Mouse (Mus musculus) embryonic facial prominence, embryonic 14.5 days (tissue): ENCODE results near the gene Lcn2. TPM values are rescaled to one million over a fixed set of nuclear protein-coding genes. Genes with fewer than 3 reads are reported as not detected.

Experiments
- ATAC-seq: fragments of 200-750 bp; cut with Nextera tagmentation; 2 replicates; pipeline ENCODE4 v1.8.0; 2017; ENCODE audit warnings: low read depth, moderate number of reproducible peaks, moderate TSS enrichment
- DNase-seq: peaks from one replicate; pipeline ENCODE4 v3.0.0-alpha.2; 2015; ENCODE audit warnings: low spot score
- H3K27ac ChIP-seq: fragments of 300-500 bp; sonication (generic); replicated peaks from 2 replicates; pipeline ENCODE4 v1.5.1; 2014; ENCODE audit warnings: low read depth, mild to moderate bottlenecking, low read length, moderate library complexity
- H3K27me3 ChIP-seq: fragments of 300-500 bp; sonication (generic); replicated peaks from 2 replicates; pipeline ENCODE4 v1.6.1; 2014; ENCODE audit warnings: low read length; ENCODE audit not compliant: control insufficient read depth, insufficient read depth
- H3K36me3 ChIP-seq: fragments of 300-500 bp; sonication (generic); 2 replicates; pipeline ENCODE4 v1.6.1; 2014; ENCODE audit warnings: low read length, mixed read lengths; ENCODE audit not compliant: control insufficient read depth, insufficient read depth
- H3K4me1 ChIP-seq: fragments of 300-500 bp; sonication (generic); 2 replicates; pipeline ENCODE4 v1.6.1; 2014; ENCODE audit warnings: antibody characterized with exemption, low read length; ENCODE audit not compliant: control insufficient read depth, insufficient read depth
- H3K4me2 ChIP-seq: fragments of 300-500 bp; sonication (generic); 2 replicates; pipeline ENCODE4 v1.6.1; 2014; ENCODE audit warnings: low read depth, mild to moderate bottlenecking, low read length, moderate library complexity, mixed read lengths
- H3K4me3 ChIP-seq: fragments of 300-500 bp; sonication (generic); 2 replicates; pipeline ENCODE4 v1.5.1; 2014; ENCODE audit warnings: low read depth, mild to moderate bottlenecking, low read length
- H3K9ac ChIP-seq: fragments of 300-500 bp; sonication (generic); 2 replicates; pipeline ENCODE4 v1.6.1; 2014; ENCODE audit warnings: low read depth, mild to moderate bottlenecking, low read length, moderate library complexity, mixed read lengths
- H3K9me3 ChIP-seq: fragments of 300-500 bp; sonication (generic); 2 replicates; pipeline ENCODE4 v1.6.1; 2016; ENCODE audit warnings: low read length; ENCODE audit not compliant: control insufficient read depth
- WGBS: fragments of 180-500 bp; shearing (Covaris S2); extraction: QIAGEN DNeasy Blood & Tissue Kit; methylation state at CpG from one replicate; pipeline ENCODE4 v1.1.7; 2014; 5-methylcytosine and 5-hydroxymethylcytosine counted together
- polyA plus RNA-seq: library from polyadenylated mRNA; unstranded; fragments of >200 nt; fragmentation: Nextera tagmentation; extraction: Ambion mirVana; gene quantifications from 2 replicates; pipeline ENCODE4 v1.2.1, GENCODE M21; 2014

Lcn2 gene
- polyA plus RNA-seq, 1 experiment from 2014 or later: 7.9 TPM

DNA sequence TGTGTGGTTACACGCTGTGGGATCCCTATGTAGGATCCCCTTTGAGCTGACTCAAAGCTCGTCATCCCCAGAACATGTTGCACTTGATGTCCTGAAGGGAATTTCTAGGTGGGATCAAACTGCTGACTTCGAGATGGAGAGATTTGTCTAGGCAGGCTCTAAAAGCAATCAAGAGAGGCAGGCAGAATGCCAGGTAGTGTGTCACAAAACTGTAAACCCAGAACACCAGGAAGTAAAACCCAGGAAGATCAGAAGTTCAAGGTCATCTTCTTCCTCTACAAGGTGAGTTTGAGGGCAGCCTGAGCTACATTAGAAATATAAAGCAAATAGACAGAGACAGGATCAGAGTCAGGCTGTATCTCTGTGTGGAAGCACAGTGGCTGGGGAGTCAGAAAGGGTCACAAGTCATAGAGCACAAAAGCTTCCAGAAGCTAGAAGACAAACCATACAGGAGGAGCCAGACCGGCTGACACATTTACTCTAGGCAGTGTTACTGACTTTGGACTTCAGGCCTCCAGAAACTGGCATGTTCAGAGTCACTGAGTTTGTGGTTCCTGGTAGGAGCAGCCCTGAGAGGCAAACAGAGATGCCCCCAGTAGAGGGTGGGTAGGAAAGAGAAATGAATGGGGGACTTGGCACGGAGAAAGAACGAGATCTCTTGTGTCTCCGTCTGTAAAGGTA, 19.2 kb upstream of the Lcn2 start:
- no peaks in the 10 kb centered on the region for H3K9me3 ChIP-seq
- H3K27ac ChIP-seq: no peak overlapping the region
- no peak overlapping the region for H3K4me2 ChIP-seq
- H3K36me3 ChIP-seq: peaks cover 4% of the 10 kb centered on the region
- peaks cover 9% of the 10 kb centered on the region; the same call in 1 of the 2 replicates for H3K4me1 ChIP-seq
- DNase-seq (no peak), ATAC-seq (no peak)
- H3K27me3 ChIP-seq: no peaks in the 10 kb centered on the region
- H3K9ac ChIP-seq: 0 out of 2 replicates have a peak overlapping the region, but pooled peaks have one; percentile 14
- no peak overlapping the region for H3K4me3 ChIP-seq
- 77% methylated on average over 7 of the region's 7 CpGs for WGBS

DNA sequence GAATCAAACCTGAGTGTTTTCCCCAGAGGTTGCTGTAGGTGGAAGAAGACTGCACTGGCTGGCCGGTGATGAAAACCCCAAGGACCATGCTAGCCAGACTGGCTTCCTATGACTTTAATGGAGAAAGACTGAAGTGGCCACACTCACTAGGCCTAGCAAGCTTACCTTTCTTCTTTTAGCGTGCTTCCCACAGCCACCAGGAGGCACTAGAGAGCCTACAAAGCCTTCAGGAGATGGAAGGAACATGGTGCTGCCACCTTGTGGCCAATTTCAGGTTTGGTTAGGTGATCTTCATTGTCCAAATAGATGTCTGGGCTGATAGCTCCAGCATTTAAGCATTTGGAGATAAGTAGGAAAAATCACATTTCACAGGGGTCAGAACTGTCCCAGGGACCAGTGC, 16.6 kb upstream of the Lcn2 start:
- 35% methylated on average over 2 of the region's 2 CpGs for WGBS
- Histone ChIP-seq H3K36me3 (peaks cover 22% of the 10 kb centered on the region), H3K4me3 (no peak overlapping the region), H3K27me3 (no peaks in the 10 kb centered on the region), H3K9me3 (no peaks in the 10 kb centered on the region), H3K27ac (no peak overlapping the region), H3K9ac (no peak overlapping the region), H3K4me1 (peaks cover 9% of the 10 kb centered on the region; the same call in 1 of the 2 replicates), H3K4me2 (no peak overlapping the region)
- DNase-seq (peak; percentile 95), ATAC-seq (peak; percentile 10; the same call in 1 of the 2 replicates)

DNA sequence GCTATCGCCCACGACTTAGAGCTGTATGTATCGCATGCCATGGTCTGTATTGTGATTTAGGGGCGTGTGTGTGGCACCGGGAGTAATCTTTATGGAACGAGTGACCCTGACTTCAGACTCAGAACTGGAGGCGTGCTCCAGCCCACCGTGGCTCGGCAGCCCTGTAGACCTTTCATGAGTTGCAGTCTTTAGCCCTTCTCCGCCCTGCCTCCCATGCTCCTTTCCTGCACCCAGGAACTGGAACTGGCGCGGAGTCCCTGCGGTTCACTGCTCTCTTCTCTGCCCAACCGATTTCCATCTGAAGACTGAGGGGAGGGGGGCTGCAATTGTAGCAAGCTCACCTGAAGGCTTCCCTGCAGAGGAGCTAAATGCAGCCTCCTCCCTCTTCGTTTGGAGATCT, 8.6 kb upstream of the Lcn2 start:
- H3K4me3 ChIP-seq: peak overlapping the region; percentile 84
- peak overlapping the region; percentile 83 for H3K9ac ChIP-seq
- H3K9me3 ChIP-seq: no peaks in the 10 kb centered on the region
- no peaks in the 10 kb centered on the region for H3K27me3 ChIP-seq
- H3K27ac ChIP-seq: no peak overlapping the region
- H3K4me1 ChIP-seq: 0 out of 2 replicates have a peak, but pooled peaks cover 4% of the 10 kb centered on the region
- under 1% methylated on average over 15 of the region's 15 CpGs for WGBS
- H3K36me3 ChIP-seq: peaks cover 13% of the 10 kb centered on the region
- no peak for ATAC-seq
- peak overlapping the region; percentile 73 for H3K4me2 ChIP-seq
- DNase-seq: no peak

DNA sequence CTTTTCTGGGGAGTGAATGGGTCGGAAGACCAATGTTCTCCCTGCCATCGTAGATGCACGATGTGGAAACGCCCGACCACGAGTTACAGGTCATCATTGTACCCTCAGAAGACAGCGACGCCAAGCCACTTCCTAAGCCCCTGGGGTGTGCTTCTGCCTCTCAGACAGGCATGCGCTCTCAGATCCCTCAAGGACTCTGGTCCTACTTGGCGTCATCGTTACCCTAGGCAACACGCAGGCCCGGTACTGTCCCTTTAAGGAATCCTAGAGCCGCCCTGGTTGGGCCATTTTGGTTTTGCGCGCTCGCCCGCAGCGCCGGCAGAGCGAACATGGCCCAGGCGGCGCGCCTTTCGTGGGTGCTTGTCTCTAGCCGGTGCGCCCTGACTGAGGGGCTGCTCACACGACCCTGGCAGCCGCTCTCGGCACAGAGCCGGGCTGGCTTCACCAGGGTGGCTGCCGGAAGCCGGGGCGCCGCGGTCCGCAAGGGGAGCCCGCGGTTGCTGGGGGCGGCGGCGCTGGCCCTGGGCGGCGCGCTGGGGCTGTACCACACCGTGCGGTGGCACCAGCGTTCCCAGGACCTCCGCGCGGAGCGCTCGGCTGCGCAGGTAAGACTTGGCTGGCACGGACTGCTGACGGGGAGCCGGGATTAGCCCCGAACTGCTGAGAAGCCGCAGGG, 8.0 kb upstream of the Lcn2 start:
- Histone ChIP-seq H3K4me1 (0 out of 2 replicates have a peak, but pooled peaks cover 4% of the 10 kb centered on the region), H3K27me3 (no peaks in the 10 kb centered on the region), H3K36me3 (peaks cover 8% of the 10 kb centered on the region; the same call in 1 of the 2 replicates), H3K9me3 (no peaks in the 10 kb centered on the region), H3K4me2 (peak overlapping the region; percentile 73), H3K9ac (peak overlapping the region; percentile 83), H3K4me3 (peak overlapping the region; percentile 84), H3K27ac (peak overlapping the region; percentile 91)
- WGBS: 0% methylated on average over 36 of the region's 59 CpGs
- ATAC-seq (peak; percentile 97), DNase-seq (peak; percentile 98)

DNA sequence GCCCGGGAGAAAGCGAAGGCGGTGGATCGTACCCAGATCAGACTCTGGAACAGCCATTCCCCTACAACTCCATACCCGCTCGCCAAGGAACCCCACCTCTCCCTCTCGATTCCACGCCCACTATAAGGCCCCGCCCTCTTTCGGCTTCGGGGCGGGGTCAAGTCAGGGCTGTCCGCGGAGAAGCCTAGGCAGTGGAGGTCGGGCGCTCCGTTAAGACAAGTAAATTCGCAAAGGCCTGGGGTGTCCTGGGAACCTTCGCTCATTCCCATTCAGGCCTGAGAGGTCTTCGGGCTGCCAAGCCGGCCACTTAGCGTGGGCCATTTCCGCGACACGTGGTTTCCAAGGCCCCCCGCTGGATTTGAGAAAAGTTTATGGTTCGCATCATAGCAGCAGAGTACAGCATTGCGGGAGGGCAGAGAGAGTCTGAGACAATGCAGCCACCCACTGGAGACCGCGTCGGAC, 7.5 kb upstream of the Lcn2 start, which contains the start of gene Ptges2:
Gene Ptges2 (plus strand): TSS at position 413 of the 462 bp plus-strand sequence.
- Histone ChIP-seq H3K4me1 (0 out of 2 replicates have a peak, but pooled peaks cover 4% of the 10 kb centered on the region), H3K9me3 (no peaks in the 10 kb centered on the region), H3K27ac (peak within 1 kb of the TSS; percentile 91), H3K36me3 (peaks cover 2% of the 10 kb centered on the region; the same call in 1 of the 2 replicates), H3K9ac (peak within 1 kb of the TSS; percentile 83), H3K4me3 (peak within 1 kb of the TSS; percentile 84), H3K27me3 (no peaks in the 10 kb centered on the region), H3K4me2 (peak within 1 kb of the TSS; percentile 73)
- ATAC-seq (peak; percentile 92), DNase-seq (peak; percentile 95)
- under 1% methylated on average over 31 of the region's 31 CpGs for WGBS

DNA sequence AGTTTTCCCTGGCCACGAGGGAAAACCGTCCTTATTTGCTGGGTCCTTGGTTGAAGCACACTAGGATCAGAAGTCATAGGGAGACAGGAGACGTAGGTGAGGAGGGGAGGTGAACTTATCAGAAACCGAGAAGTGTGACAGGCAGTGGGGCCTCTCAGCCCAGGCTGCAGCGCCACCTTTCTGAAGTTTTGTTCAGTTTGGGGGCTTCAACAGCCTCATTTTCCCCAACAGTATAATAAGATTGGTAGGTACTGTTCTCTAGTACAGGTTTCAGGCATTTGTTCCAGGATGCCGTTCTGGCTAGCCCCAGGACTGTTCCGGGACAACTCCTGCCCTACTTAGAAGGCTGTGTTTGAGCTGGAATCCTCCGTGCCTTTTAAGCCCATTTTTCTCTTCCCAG, 6.9 kb upstream of the Lcn2 start:
- 7% methylated on average over 8 of the region's 8 CpGs for WGBS
- Histone ChIP-seq H3K4me2 (peak overlapping the region; percentile 73), H3K27me3 (no peaks in the 10 kb centered on the region), H3K27ac (peak overlapping the region; percentile 91), H3K36me3 (no peaks in the 10 kb centered on the region; the same call in 1 of the 2 replicates), H3K9ac (peak overlapping the region; percentile 83), H3K4me1 (0 out of 2 replicates have a peak, but pooled peaks cover 4% of the 10 kb centered on the region), H3K9me3 (no peaks in the 10 kb centered on the region), H3K4me3 (peak overlapping the region; percentile 84)
- ATAC-seq (no peak), DNase-seq (peak; percentile 55)

DNA sequence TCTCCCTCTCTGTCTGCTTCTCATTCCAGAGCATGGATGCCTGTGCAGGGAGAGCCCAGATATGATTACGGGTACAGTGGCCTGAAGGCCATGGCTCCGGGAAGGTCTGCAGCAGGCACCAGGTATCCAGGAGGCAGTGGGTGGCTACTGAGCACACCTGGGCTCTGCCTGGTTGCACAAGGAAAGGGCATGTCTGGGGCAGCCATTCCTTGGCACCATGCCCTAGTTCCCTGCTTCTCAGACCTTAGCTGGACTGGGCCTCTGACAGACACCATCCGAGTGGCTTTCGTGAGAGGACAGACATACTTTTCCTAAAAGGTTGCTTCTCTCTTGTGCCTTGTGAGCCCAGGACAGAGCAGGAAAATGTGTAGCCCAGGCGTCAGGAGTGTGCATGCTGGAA, 4.0 kb upstream of the Lcn2 start:
- no peaks in the 10 kb centered on the region for H3K27me3 ChIP-seq
- H3K9ac ChIP-seq: no peak overlapping the region
- H3K9me3 ChIP-seq: no peaks in the 10 kb centered on the region
- H3K36me3 ChIP-seq: no peaks in the 10 kb centered on the region
- H3K4me3 ChIP-seq: no peak overlapping the region
- ATAC-seq (no peak), DNase-seq (no peak)
- 86% methylated on average over 5 of the region's 5 CpGs for WGBS
- H3K27ac ChIP-seq: no peak overlapping the region
- H3K4me2 ChIP-seq: no peak overlapping the region
- H3K4me1 ChIP-seq: 0 out of 2 replicates have a peak, but pooled peaks cover 2% of the 10 kb centered on the region

DNA sequence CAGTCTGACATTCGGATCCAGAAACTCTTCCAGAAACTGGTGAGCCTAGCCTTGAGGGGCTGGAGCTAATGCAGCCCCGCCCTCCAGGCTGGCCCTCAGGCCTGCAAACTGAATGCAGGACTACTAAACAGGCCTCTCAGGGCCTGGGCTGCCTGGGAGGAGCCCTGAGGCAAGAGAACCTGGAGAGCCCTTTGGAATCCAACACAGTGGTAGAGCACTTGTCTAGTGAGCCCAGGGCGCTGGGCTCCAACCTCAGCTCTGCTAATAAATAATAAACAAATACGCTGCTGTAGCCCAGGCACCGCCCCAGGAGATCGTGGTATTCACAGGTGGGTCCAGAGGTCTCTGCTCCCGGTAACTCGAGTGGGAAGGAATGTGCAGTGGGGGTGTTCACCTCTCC, 2.8 kb upstream of the Lcn2 start:
- Histone ChIP-seq H3K4me2 (no peak overlapping the region), H3K9ac (no peak overlapping the region), H3K4me1 (no peaks in the 10 kb centered on the region), H3K36me3 (no peaks in the 10 kb centered on the region), H3K27me3 (no peaks in the 10 kb centered on the region), H3K9me3 (no peaks in the 10 kb centered on the region), H3K27ac (no peak overlapping the region), H3K4me3 (no peak overlapping the region)
- ATAC-seq (no peak), DNase-seq (no peak)
- WGBS: 70% methylated on average over 8 of the region's 8 CpGs
